Mouse (Mus musculus) forebrain, embryonic 15.5 days (tissue): Measurements from ENCODE around the gene Simc1. TPM values are rescaled to one million over a fixed set of nuclear protein-coding genes. Genes with fewer than 3 reads are reported as not detected.
A peak's percentile ranks its signal among the peaks of the same experiment; 100 is the strongest.

Experiments used
- ATAC-seq: fragments of 200-750 bp; cut with Nextera tagmentation; replicated peaks from 2 replicates; pipeline ENCODE4 v1.8.0; 2017; ENCODE audit warnings: mild to moderate bottlenecking, moderate TSS enrichment, moderate library complexity
- H3K27ac ChIP-seq: fragments of 300-500 bp; sonication (generic); replicated peaks from 2 replicates; pipeline ENCODE4 v1.5.1; 2015; ENCODE audit warnings: mild to moderate bottlenecking, inconsistent platforms
- H3K27me3 ChIP-seq: fragments of 300-500 bp; sonication (generic); 2 replicates; pipeline ENCODE4 v1.6.1; 2015; ENCODE audit warnings: inconsistent platforms
- H3K36me3 ChIP-seq: fragments of 300-500 bp; sonication (generic); 2 replicates; pipeline ENCODE4 v1.6.1; 2015; ENCODE audit warnings: mild to moderate bottlenecking, inconsistent platforms
- H3K4me1 ChIP-seq: fragments of 300-500 bp; sonication (generic); 2 replicates; pipeline ENCODE4 v1.6.1; 2015; ENCODE audit warnings: inconsistent platforms
- H3K4me2 ChIP-seq: fragments of 300-500 bp; sonication (generic); replicated peaks from 2 replicates; pipeline ENCODE4 v1.6.1; 2015; ENCODE audit warnings: mild to moderate bottlenecking, inconsistent platforms
- H3K4me3 ChIP-seq: fragments of 300-500 bp; sonication (generic); 2 replicates; pipeline ENCODE4 v1.5.1; 2015; ENCODE audit warnings: mild to moderate bottlenecking, inconsistent platforms
- H3K9ac ChIP-seq: fragments of 300-500 bp; sonication (generic); replicated peaks from 2 replicates; pipeline ENCODE4 v1.6.1; 2015; ENCODE audit warnings: mild to moderate bottlenecking, inconsistent platforms
- H3K9me3 ChIP-seq: fragments of 300-500 bp; sonication (generic); 2 replicates; pipeline ENCODE4 v1.6.1; 2016; ENCODE audit warnings: inconsistent platforms
- WGBS: fragments of 180-500 bp; shearing (Covaris S2); methylation state at CpG from one replicate; pipeline ENCODE4 v1.1.7; 2015; ENCODE audit warnings: mixed read lengths; 5-methylcytosine and 5-hydroxymethylcytosine counted together
- microRNA-seq: library from miRNA; unstranded; fragments of <30 nt; microRNA quantifications from one replicate; pipeline ENCODE4, GENCODE M21; 2016
- polyA plus RNA-seq: library from polyadenylated mRNA; unstranded; fragments of >200 nt; fragmentation: Nextera tagmentation; extraction: Ambion mirVana; gene quantifications from 2 replicates; pipeline ENCODE4 v1.2.1, GENCODE M21; 2015

Simc1 gene
- polyA plus RNA-seq, 1 experiment from 2014 or later: 25.7 TPM

- no peaks in the 10 kb centered on the region for H3K27me3 ChIP-seq
- no peak overlapping the region for H3K4me2 ChIP-seq
- H3K4me3 ChIP-seq: no peak overlapping the region
- peaks cover 5% of the 10 kb centered on the region; the same call in 1 of the 2 replicates for H3K36me3 ChIP-seq
- H3K4me1 ChIP-seq: peaks cover 33% of the 10 kb centered on the region
- ATAC-seq: no peak
- no peaks in the 10 kb centered on the region for H3K9me3 ChIP-seq
- no peak overlapping the region for H3K9ac ChIP-seq
- 92% methylated on average over 11 of the region's 11 CpGs for WGBS
- H3K27ac ChIP-seq: no peak overlapping the region
These were observed 90.0 kb downstream of the Simc1 start for GRCm38 (mm10) chr13:54593617-54594016.

DNA sequence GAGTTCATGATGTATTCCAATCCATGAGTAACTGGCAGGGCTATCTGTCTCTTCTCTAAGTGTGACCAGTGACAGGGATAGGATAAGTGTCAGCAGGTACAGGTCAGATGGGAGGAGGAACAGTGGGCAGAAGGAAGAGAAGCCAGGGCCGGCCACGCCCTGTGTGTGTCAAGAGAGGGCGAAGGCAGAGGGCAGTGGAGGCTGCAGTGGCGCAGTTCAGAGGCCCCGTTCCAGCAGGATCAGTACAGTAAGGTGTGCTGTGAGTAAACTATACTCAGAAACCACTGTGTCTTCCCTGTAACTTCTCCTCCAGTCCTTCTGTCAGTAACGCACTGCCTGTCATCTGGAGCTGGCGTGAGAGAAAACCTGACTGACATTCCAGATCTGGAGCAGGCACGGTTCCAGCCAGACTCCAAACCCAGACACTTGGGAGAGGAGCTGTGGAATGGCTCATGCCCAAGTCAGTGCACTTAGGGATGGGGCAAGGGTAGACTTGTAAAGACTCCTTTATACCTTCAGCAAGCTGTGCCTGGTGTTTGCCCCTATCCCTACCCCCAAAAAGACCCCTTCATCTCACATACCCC, 92.6 kb downstream of the Simc1 start:
- peaks cover 13% of the 10 kb centered on the region; the same call in 1 of the 2 replicates for H3K36me3 ChIP-seq
- H3K9ac ChIP-seq: 0 out of 2 replicates have a peak overlapping the region, but pooled peaks have one; percentile 8
- H3K4me2 ChIP-seq: no peak overlapping the region
- 76% methylated on average over 8 of the region's 8 CpGs for WGBS
- H3K4me3 ChIP-seq: no peak overlapping the region
- peaks cover 16% of the 10 kb centered on the region for H3K4me1 ChIP-seq
- H3K27me3 ChIP-seq: no peaks in the 10 kb centered on the region
- H3K9me3 ChIP-seq: no peaks in the 10 kb centered on the region
- no peak for ATAC-seq
- 0 out of 2 replicates have a peak overlapping the region, but pooled peaks have one; percentile 19 for H3K27ac ChIP-seq

DNA sequence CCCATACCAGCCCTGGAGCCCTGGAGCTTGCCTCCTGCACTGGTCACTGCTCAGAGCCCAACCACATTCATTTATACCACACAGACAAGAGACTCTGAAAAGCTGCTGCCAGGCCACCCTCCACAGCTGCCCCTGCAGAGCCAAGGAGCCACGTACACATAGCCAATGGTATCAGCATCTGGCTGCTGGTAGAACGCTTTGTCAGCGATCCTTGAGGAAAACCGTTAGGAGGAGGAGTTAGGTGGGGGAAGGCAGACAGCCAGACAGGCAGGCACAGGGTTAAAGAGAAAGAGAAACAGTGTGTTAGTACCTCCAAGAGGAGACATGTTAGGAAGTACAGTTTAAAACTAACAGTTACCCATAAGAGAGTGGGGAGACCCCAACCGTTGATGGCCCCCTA, 93.3 kb downstream of the Simc1 start:
- WGBS: 67% methylated on average over 5 of the region's 5 CpGs
- Histone ChIP-seq H3K9me3 (no peaks in the 10 kb centered on the region), H3K4me3 (no peak overlapping the region), H3K4me1 (peaks cover 9% of the 10 kb centered on the region), H3K36me3 (peaks cover 13% of the 10 kb centered on the region; the same call in 1 of the 2 replicates), H3K4me2 (no peak overlapping the region), H3K27ac (0 out of 2 replicates have a peak overlapping the region, but pooled peaks have one; percentile 19), H3K9ac (no peak overlapping the region), H3K27me3 (no peaks in the 10 kb centered on the region)
- no peak for ATAC-seq

- H3K9me3 ChIP-seq: no peaks in the 10 kb centered on the region
- H3K4me3 ChIP-seq: no peak overlapping the region
- ATAC-seq: no peak
- no peak overlapping the region for H3K27ac ChIP-seq
- H3K27me3 ChIP-seq: no peaks in the 10 kb centered on the region
- peaks cover 11% of the 10 kb centered on the region; the same call in 1 of the 2 replicates for H3K36me3 ChIP-seq
- no peak overlapping the region for H3K9ac ChIP-seq
- H3K4me1 ChIP-seq: peaks cover 5% of the 10 kb centered on the region
- no peak overlapping the region for H3K4me2 ChIP-seq
- 87% methylated on average over 12 of the region's 12 CpGs for WGBS
These were observed 95.1 kb downstream of the Simc1 start for GRCm38 (mm10) chr13:54598622-54599143.

Small RNA genes lying within 50 kb of the gene (microRNA-seq; reads per million reads assigned to microRNA genes)
- gene Gm24195: not detected

Other genes with a start within 250 kb of the Simc1 start
- gene Cplx2, start 132.4 kb upstream of the Simc1 start, polyA plus RNA-seq: 26.8 and 30.2 TPM in 2 replicates
- 93.8 and 99.1 TPM in 2 replicates for gene Thoc3, start 34.9 kb upstream of the Simc1 start, polyA plus RNA-seq
- gene 4833439L19Rik, start 61.7 kb downstream of the Simc1 start, polyA plus RNA-seq: 287 and 293 TPM in 2 replicates
- 81.8 and 87.6 TPM in 2 replicates for gene Arl10, start 71.2 kb downstream of the Simc1 start, polyA plus RNA-seq
- gene Nop16, start 86.3 kb downstream of the Simc1 start, polyA plus RNA-seq: 57.8 and 61.8 TPM in 2 replicates
- 211 and 216 TPM in 2 replicates for gene Higd2a, start 86.4 kb downstream of the Simc1 start, polyA plus RNA-seq
- gene Cltb, start 107.6 kb downstream of the Simc1 start, polyA plus RNA-seq: 119 and 125 TPM in 2 replicates
- gene Faf2, start 118.0 kb downstream of the Simc1 start, polyA plus RNA-seq: 63.9 and 64.9 TPM in 2 replicates
- 94.0 and 120 TPM in 2 replicates for gene Rnf44, start 190.1 kb downstream of the Simc1 start, polyA plus RNA-seq
- 0.05 and 0.29 TPM in 2 replicates for gene Cdhr2, start 197.7 kb downstream of the Simc1 start, polyA plus RNA-seq
- 15.6 and 22.5 TPM in 2 replicates for gene Gprin1, start 246.1 kb downstream of the Simc1 start, polyA plus RNA-seq